Mouse (Mus musculus): ENCODE results near the gene Fgd3. TPM values are rescaled to one million over a fixed set of nuclear protein-coding genes. Genes with fewer than 3 reads are reported as not detected.

Fgd3 gene
- polyA plus RNA-seq, 1 experiment: 0.37 TPM

- H3K4me3 ChIP-seq (ENCODE audit: low read depth, low read length): no peak overlapping the region
- TF ChIP-seq EP300 (IDR thresholded peaks at IDR 0.05; ENCODE audit: insufficient read depth, low read depth, low read length): no peak
- H3K27ac ChIP-seq (ENCODE audit: insufficient read depth, low read length): no peak overlapping the region
- H3K36me3 ChIP-seq (ENCODE audit: control insufficient read depth, insufficient read depth, low read length, poor library complexity, severe bottlenecking): no peaks in the 10 kb centered on the region
- H3K4me1 ChIP-seq (ENCODE audit: control insufficient read depth, insufficient read depth, low read length): no peaks in the 10 kb centered on the region
- H3K9ac ChIP-seq (ENCODE audit: low read depth, poor library complexity, severe bottlenecking): no peak overlapping the region
- no peaks in the 10 kb centered on the region for H3K27me3 ChIP-seq (ENCODE audit: control insufficient read depth, insufficient read depth, low read length, poor library complexity, severe bottlenecking)
- H3K9me3 ChIP-seq (replicated peaks; ENCODE audit: control insufficient read depth, insufficient read depth, low read length, poor library complexity, severe bottlenecking): no peaks in the 10 kb centered on the region
Measured at GRCm38 (mm10) chr13:49316386-49317162, 3.5 kb downstream of the Fgd3 start.

GRCm38 (mm10) chr13:49311642-49312041 is 8.5 kb downstream of the Fgd3 start:
- H3K4me3 ChIP-seq (ENCODE audit: low read depth, low read length): no peak overlapping the region
- TF ChIP-seq POLR2A (IDR thresholded peaks at IDR 0.05; ENCODE audit: insufficient read depth, low read length) (no peak), EP300 (IDR thresholded peaks at IDR 0.05; ENCODE audit: insufficient read depth, low read depth, low read length) (no peak), CTCF (IDR thresholded peaks at IDR 0.05; ENCODE audit: low read depth, low read length) (no peak)
- H3K4me1 ChIP-seq (ENCODE audit: control insufficient read depth, insufficient read depth, low read length): no peaks in the 10 kb centered on the region
- no peaks in the 10 kb centered on the region for H3K27me3 ChIP-seq (ENCODE audit: control insufficient read depth, insufficient read depth, low read length, poor library complexity, severe bottlenecking)
- H3K27ac ChIP-seq (ENCODE audit: insufficient read depth, low read length): no peak overlapping the region
- no peak overlapping the region for H3K9ac ChIP-seq (ENCODE audit: low read depth, poor library complexity, severe bottlenecking)
- H3K9me3 ChIP-seq (replicated peaks; ENCODE audit: control insufficient read depth, insufficient read depth, low read length, poor library complexity, severe bottlenecking): no peaks in the 10 kb centered on the region
- no peaks in the 10 kb centered on the region for H3K36me3 ChIP-seq (ENCODE audit: control insufficient read depth, insufficient read depth, low read length, poor library complexity, severe bottlenecking)

DNA sequence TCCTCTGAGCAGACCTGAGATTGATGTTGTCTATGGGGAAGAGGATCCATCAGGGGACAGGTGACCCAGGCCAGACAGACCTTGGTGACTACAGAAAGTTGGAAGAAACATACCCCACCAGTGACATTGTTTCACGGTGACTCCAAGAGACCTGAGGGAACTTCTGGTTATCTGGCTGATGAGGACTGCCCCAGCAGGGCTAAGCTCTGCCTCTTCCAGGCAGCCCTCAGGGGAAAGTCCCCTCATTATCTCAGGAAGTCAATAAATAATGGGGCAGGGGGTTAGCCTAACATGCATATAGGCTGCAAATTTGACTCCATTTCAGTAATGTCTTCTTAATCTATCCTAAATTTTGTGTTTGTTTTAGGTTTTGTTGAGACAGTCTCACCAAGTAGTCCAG is 10.6 kb downstream of the Fgd3 start:
- TF ChIP-seq EP300 (IDR thresholded peaks at IDR 0.05; ENCODE audit: insufficient read depth, low read depth, low read length) (no peak), POLR2A (IDR thresholded peaks at IDR 0.05; ENCODE audit: insufficient read depth, low read length) (no peak), CTCF (IDR thresholded peaks at IDR 0.05; ENCODE audit: low read depth, low read length) (no peak)
- Histone ChIP-seq H3K36me3 (ENCODE audit: control insufficient read depth, insufficient read depth, low read length, poor library complexity, severe bottlenecking) (no peaks in the 10 kb centered on the region), H3K27me3 (ENCODE audit: control insufficient read depth, insufficient read depth, low read length, poor library complexity, severe bottlenecking) (no peaks in the 10 kb centered on the region), H3K9me3 (replicated peaks; ENCODE audit: control insufficient read depth, insufficient read depth, low read length, poor library complexity, severe bottlenecking) (no peaks in the 10 kb centered on the region), H3K9ac (ENCODE audit: low read depth, poor library complexity, severe bottlenecking) (no peak overlapping the region), H3K27ac (ENCODE audit: insufficient read depth, low read length) (no peak overlapping the region), H3K4me3 (ENCODE audit: low read depth, low read length) (no peak overlapping the region), H3K4me1 (ENCODE audit: control insufficient read depth, insufficient read depth, low read length) (no peaks in the 10 kb centered on the region)

GRCm38 (mm10) chr13:49308861-49309403 is 11.2 kb downstream of the Fgd3 start:
- Histone ChIP-seq H3K27me3 (ENCODE audit: control insufficient read depth, insufficient read depth, low read length, poor library complexity, severe bottlenecking) (no peaks in the 10 kb centered on the region), H3K4me1 (ENCODE audit: control insufficient read depth, insufficient read depth, low read length) (no peaks in the 10 kb centered on the region), H3K4me3 (ENCODE audit: low read depth, low read length) (no peak overlapping the region), H3K27ac (ENCODE audit: insufficient read depth, low read length) (no peak overlapping the region), H3K36me3 (ENCODE audit: control insufficient read depth, insufficient read depth, low read length, poor library complexity, severe bottlenecking) (no peaks in the 10 kb centered on the region), H3K9me3 (replicated peaks; ENCODE audit: control insufficient read depth, insufficient read depth, low read length, poor library complexity, severe bottlenecking) (no peaks in the 10 kb centered on the region), H3K9ac (ENCODE audit: low read depth, poor library complexity, severe bottlenecking) (no peak overlapping the region)
- TF ChIP-seq POLR2A (IDR thresholded peaks at IDR 0.05; ENCODE audit: insufficient read depth, low read length) (no peak), EP300 (IDR thresholded peaks at IDR 0.05; ENCODE audit: insufficient read depth, low read depth, low read length) (no peak), CTCF (IDR thresholded peaks at IDR 0.05; ENCODE audit: low read depth, low read length) (no peak)

- H3K4me3 ChIP-seq (ENCODE audit: low read depth, low read length): no peak overlapping the region
- no peak overlapping the region for H3K9ac ChIP-seq (ENCODE audit: low read depth, poor library complexity, severe bottlenecking)
- no peaks in the 10 kb centered on the region for H3K9me3 ChIP-seq (replicated peaks; ENCODE audit: control insufficient read depth, insufficient read depth, low read length, poor library complexity, severe bottlenecking)
- no peak overlapping the region for H3K27ac ChIP-seq (ENCODE audit: insufficient read depth, low read length)
- H3K36me3 ChIP-seq (ENCODE audit: control insufficient read depth, insufficient read depth, low read length, poor library complexity, severe bottlenecking): no peaks in the 10 kb centered on the region
- H3K27me3 ChIP-seq (ENCODE audit: control insufficient read depth, insufficient read depth, low read length, poor library complexity, severe bottlenecking): no peaks in the 10 kb centered on the region
- TF ChIP-seq CTCF (IDR thresholded peaks at IDR 0.05; ENCODE audit: low read depth, low read length): no peak
- TF ChIP-seq POLR2A (IDR thresholded peaks at IDR 0.05; ENCODE audit: insufficient read depth, low read length): no peak
- no peak for TF ChIP-seq EP300 (IDR thresholded peaks at IDR 0.05; ENCODE audit: insufficient read depth, low read depth, low read length)
- H3K4me1 ChIP-seq (ENCODE audit: control insufficient read depth, insufficient read depth, low read length): no peaks in the 10 kb centered on the region
Measured at GRCm38 (mm10) chr13:49308206-49308605, 11.9 kb downstream of the Fgd3 start.

GRCm38 (mm10) chr13:49307311-49307969 is 12.7 kb downstream of the Fgd3 start:
- Histone ChIP-seq H3K9ac (ENCODE audit: low read depth, poor library complexity, severe bottlenecking) (no peak overlapping the region), H3K4me1 (ENCODE audit: control insufficient read depth, insufficient read depth, low read length) (no peaks in the 10 kb centered on the region), H3K9me3 (replicated peaks; ENCODE audit: control insufficient read depth, insufficient read depth, low read length, poor library complexity, severe bottlenecking) (no peaks in the 10 kb centered on the region), H3K27me3 (ENCODE audit: control insufficient read depth, insufficient read depth, low read length, poor library complexity, severe bottlenecking) (no peaks in the 10 kb centered on the region), H3K36me3 (ENCODE audit: control insufficient read depth, insufficient read depth, low read length, poor library complexity, severe bottlenecking) (no peaks in the 10 kb centered on the region), H3K27ac (ENCODE audit: insufficient read depth, low read length) (no peak overlapping the region), H3K4me3 (ENCODE audit: low read depth, low read length) (no peak overlapping the region)
- TF ChIP-seq POLR2A (IDR thresholded peaks at IDR 0.05; ENCODE audit: insufficient read depth, low read length): no peak
- TF ChIP-seq CTCF (IDR thresholded peaks at IDR 0.05; ENCODE audit: low read depth, low read length): no peak
- TF ChIP-seq EP300 (IDR thresholded peaks at IDR 0.05; ENCODE audit: insufficient read depth, low read depth, low read length): no peak
